Mouse (Mus musculus) olfactory bulb, adult 2 months (tissue): ENCODE data around the gene Rabif.

ENCODE experiments used
- CTCF ChIP-seq: fragments of 200-500 bp; IDR thresholded peaks from 2 replicates; pipeline ENCODE4 v1.5.1; 2012; ENCODE audit warnings: low read depth, mild to moderate bottlenecking, low read length, moderate library complexity; ENCODE audit not compliant: insufficient read depth
- POLR2A ChIP-seq: fragments of 200-500 bp; IDR thresholded peaks from 2 replicates; pipeline ENCODE4 v1.6.1; 2012; ENCODE audit warnings: mild to moderate bottlenecking, low read depth, low read length, moderate library complexity; ENCODE audit not compliant: insufficient read depth

DNA sequence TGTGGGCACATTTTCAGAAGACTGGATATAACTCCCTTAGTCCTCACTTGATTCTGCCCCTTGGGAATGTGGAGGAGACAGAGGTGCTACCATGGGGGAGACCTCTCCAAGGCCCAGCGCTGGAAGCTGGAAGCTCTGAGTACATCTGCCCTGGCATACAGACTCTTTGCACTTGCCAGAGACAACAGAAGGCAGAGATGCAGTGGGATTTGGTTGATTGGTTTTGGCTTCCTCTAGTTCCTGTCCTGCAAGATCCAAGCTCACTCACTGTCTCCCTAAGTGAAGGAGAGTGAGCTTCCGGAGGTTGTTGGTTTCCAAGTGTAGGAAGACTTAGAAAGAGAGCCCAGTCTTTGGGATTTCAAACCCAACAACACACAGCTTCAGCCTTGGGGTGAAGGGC is 21.4 kb downstream of the Rabif start:
- TF ChIP-seq CTCF (no peak), POLR2A (no peak)
